Mouse (Mus musculus): Measurements from ENCODE around the gene Mpp3. TPM values are rescaled to one million over a fixed set of nuclear protein-coding genes. Genes with fewer than 3 reads are reported as not detected.

The Mpp3 gene
- polyA plus RNA-seq, 1 experiment from 2014 or later, result 0.72 TPM

GRCm38 (mm10) chr11:102036336-102036735, 8.1 kb upstream of the Mpp3 start:
- 68% methylated on average over 7 of the region's 7 CpGs for WGBS (ENCODE audit: insufficient replicate concordance)
- DNase-seq (no peak), ATAC-seq (no peak)
- Histone ChIP-seq H3K4me2 (ENCODE audit: low read depth, low read length) (no peak overlapping the region), H3K27ac (ENCODE audit: low read depth) (no peak overlapping the region), H3K36me3 (replicated peaks; ENCODE audit: insufficient read depth, low read length) (no peaks in the 10 kb centered on the region), H3K4me1 (ENCODE audit: insufficient read depth) (no peaks in the 10 kb centered on the region), H3K9ac (replicated peaks) (no peak overlapping the region), H3K9me3 (ENCODE audit: low read length) (no peaks in the 10 kb centered on the region), H3K27me3 (ENCODE audit: insufficient read depth, low read length) (no peaks in the 10 kb centered on the region), H3K4me3 (ENCODE audit: low read depth, low read length) (no peak overlapping the region)
- TF ChIP-seq EP300 (IDR thresholded peaks at IDR 0.05; ENCODE audit: low read depth) (no peak), CTCF (IDR thresholded peaks at IDR 0.05; ENCODE audit: low read depth) (no peak)

DNA sequence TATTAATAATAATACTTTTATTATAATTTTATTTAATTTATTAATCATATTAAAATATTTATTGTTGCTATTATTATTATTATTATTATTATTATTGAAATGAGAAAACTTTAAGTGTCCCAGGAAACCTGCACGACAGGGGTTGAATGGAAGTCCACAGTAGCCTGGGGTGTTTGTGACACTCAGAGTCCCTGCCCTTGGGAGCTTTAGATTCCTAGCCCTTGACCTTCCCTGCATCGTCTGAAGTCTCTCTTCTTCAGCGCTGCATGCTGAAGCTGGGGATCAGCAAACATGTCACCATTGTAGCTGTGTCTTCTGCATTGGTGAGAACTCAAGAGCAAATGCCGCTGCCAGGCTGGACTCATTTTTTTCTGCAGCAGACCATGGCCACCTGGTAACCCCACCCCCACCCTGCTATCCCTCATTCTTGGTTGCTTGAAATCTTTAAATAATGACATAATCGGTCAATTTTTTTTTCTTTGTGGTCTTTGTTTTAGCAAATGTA, 7.2 kb upstream of the Mpp3 start:
- Histone ChIP-seq H3K27ac (ENCODE audit: low read depth) (no peak overlapping the region), H3K4me1 (ENCODE audit: insufficient read depth) (no peaks in the 10 kb centered on the region), H3K9me3 (ENCODE audit: low read length) (no peaks in the 10 kb centered on the region), H3K4me3 (ENCODE audit: low read depth, low read length) (no peak overlapping the region), H3K9ac (replicated peaks) (no peak overlapping the region), H3K36me3 (replicated peaks; ENCODE audit: insufficient read depth, low read length) (no peaks in the 10 kb centered on the region), H3K4me2 (ENCODE audit: low read depth, low read length) (no peak overlapping the region), H3K27me3 (ENCODE audit: insufficient read depth, low read length) (no peaks in the 10 kb centered on the region)
- TF ChIP-seq CTCF (IDR thresholded peaks at IDR 0.05; ENCODE audit: low read depth), result no peak
- no peak for TF ChIP-seq EP300 (IDR thresholded peaks at IDR 0.05; ENCODE audit: low read depth)
- DNase-seq, result no peak
- no peak for ATAC-seq
- WGBS (ENCODE audit: insufficient replicate concordance), result 74% methylated on average over 5 of the region's 5 CpGs

GRCm38 (mm10) chr11:102034887-102035286, 6.6 kb upstream of the Mpp3 start:
- Histone ChIP-seq H3K27ac (ENCODE audit: low read depth) (no peak overlapping the region), H3K4me1 (ENCODE audit: insufficient read depth) (no peaks in the 10 kb centered on the region)

DNA sequence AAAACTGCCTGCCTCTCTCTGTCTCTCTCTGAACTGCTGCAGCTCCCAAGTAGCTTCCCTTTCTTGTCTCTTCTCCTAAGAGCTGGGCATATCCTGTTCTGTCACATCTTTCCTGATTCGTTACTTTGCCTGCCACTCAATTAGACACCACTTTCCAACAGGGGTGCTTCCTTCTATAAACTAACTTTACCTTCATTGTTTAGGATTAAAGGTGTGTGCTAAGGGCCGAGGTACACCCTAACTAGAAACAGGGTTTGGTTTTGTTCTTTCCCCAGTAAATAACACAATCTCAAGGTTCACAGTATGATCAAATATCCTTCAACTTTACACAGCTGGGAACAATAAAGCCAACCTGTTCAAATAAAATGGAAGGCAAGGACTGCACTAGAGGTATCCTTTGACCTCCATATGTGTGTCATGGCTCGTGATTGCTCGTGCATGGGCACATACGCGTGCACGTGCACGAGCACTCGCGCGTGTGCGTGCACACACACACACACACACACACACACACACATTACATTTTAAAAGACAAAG, 4.9 kb upstream of the Mpp3 start:
- H3K4me1 ChIP-seq (ENCODE audit: insufficient read depth), result no peaks in the 10 kb centered on the region
- peaks cover 2% of the 10 kb centered on the region; the same call in 1 of the 2 replicates for H3K27me3 ChIP-seq (ENCODE audit: insufficient read depth, low read length)
- H3K36me3 ChIP-seq (replicated peaks; ENCODE audit: insufficient read depth, low read length), result no peaks in the 10 kb centered on the region
- 80% methylated on average over 12 of the region's 12 CpGs for WGBS (ENCODE audit: insufficient replicate concordance)
- no peak overlapping the region for H3K4me3 ChIP-seq (ENCODE audit: low read depth, low read length)
- DNase-seq, result no peak
- no peak overlapping the region for H3K4me2 ChIP-seq (ENCODE audit: low read depth, low read length)
- ATAC-seq, result no peak
- H3K9ac ChIP-seq (replicated peaks), result no peak overlapping the region
- TF ChIP-seq EP300 (IDR thresholded peaks at IDR 0.05; ENCODE audit: low read depth) (no peak), CTCF (IDR thresholded peaks at IDR 0.05; ENCODE audit: low read depth) (no peak)
- no peaks in the 10 kb centered on the region for H3K9me3 ChIP-seq (ENCODE audit: low read length)
- H3K27ac ChIP-seq (ENCODE audit: low read depth), result no peak overlapping the region

More at GRCm38 (mm10) chr11:102034887-102035286, 6.6 kb upstream of the Mpp3 start:
- WGBS (ENCODE audit: insufficient replicate concordance), result 74% methylated on average over 8 of the region's 8 CpGs
- no peaks in the 10 kb centered on the region for H3K27me3 ChIP-seq (ENCODE audit: insufficient read depth, low read length)
- H3K9me3 ChIP-seq (ENCODE audit: low read length), result no peaks in the 10 kb centered on the region
- no peak overlapping the region for H3K4me3 ChIP-seq (ENCODE audit: low read depth, low read length)
- H3K4me2 ChIP-seq (ENCODE audit: low read depth, low read length), result no peak overlapping the region
- DNase-seq (no peak), ATAC-seq (no peak)
- TF ChIP-seq CTCF (IDR thresholded peaks at IDR 0.05; ENCODE audit: low read depth), result no peak
- no peak for TF ChIP-seq EP300 (IDR thresholded peaks at IDR 0.05; ENCODE audit: low read depth)
- H3K36me3 ChIP-seq (replicated peaks; ENCODE audit: insufficient read depth, low read length), result no peaks in the 10 kb centered on the region
- H3K9ac ChIP-seq (replicated peaks), result no peak overlapping the region

GRCm38 (mm10) chr11:102031149-102031548, 2.9 kb upstream of the Mpp3 start:
- Histone ChIP-seq H3K4me1 (ENCODE audit: insufficient read depth) (0 out of 2 replicates have a peak, but pooled peaks cover 4% of the 10 kb centered on the region), H3K4me2 (ENCODE audit: low read depth, low read length) (no peak overlapping the region), H3K9me3 (ENCODE audit: low read length) (no peaks in the 10 kb centered on the region), H3K36me3 (replicated peaks; ENCODE audit: insufficient read depth, low read length) (no peaks in the 10 kb centered on the region), H3K27ac (ENCODE audit: low read depth) (no peak overlapping the region), H3K9ac (replicated peaks) (no peak overlapping the region), H3K27me3 (ENCODE audit: insufficient read depth, low read length) (peaks cover 16% of the 10 kb centered on the region), H3K4me3 (ENCODE audit: low read depth, low read length) (no peak overlapping the region)
- ATAC-seq (no peak), DNase-seq (no peak)
- WGBS (ENCODE audit: insufficient replicate concordance), result 73% methylated on average over 7 of the region's 7 CpGs
- TF ChIP-seq EP300 (IDR thresholded peaks at IDR 0.05; ENCODE audit: low read depth), result no peak
- no peak for TF ChIP-seq CTCF (IDR thresholded peaks at IDR 0.05; ENCODE audit: low read depth)

GRCm38 (mm10) chr11:102029966-102030365, 1.7 kb upstream of the Mpp3 start:
- DNase-seq, result no peak
- H3K4me3 ChIP-seq (ENCODE audit: low read depth, low read length), result no peak overlapping the region
- TF ChIP-seq EP300 (IDR thresholded peaks at IDR 0.05; ENCODE audit: low read depth), result no peak
- 0 out of 2 replicates have a peak, but pooled peaks have one; percentile 11 for TF ChIP-seq CTCF (IDR thresholded peaks at IDR 0.05; ENCODE audit: low read depth)
- 0 out of 2 replicates have a peak, but pooled peaks cover 5% of the 10 kb centered on the region for H3K4me1 ChIP-seq (ENCODE audit: insufficient read depth)
- 48% methylated on average over 7 of the region's 7 CpGs for WGBS (ENCODE audit: insufficient replicate concordance)
- no peak overlapping the region for H3K9ac ChIP-seq (replicated peaks)
- no peak overlapping the region for H3K27ac ChIP-seq (ENCODE audit: low read depth)
- no peaks in the 10 kb centered on the region for H3K9me3 ChIP-seq (ENCODE audit: low read length)
- no peaks in the 10 kb centered on the region for H3K36me3 ChIP-seq (replicated peaks; ENCODE audit: insufficient read depth, low read length)
- H3K27me3 ChIP-seq (ENCODE audit: insufficient read depth, low read length), result peaks cover 24% of the 10 kb centered on the region
- no peak for ATAC-seq
- no peak overlapping the region for H3K4me2 ChIP-seq (ENCODE audit: low read depth, low read length)
